Mouse (Mus musculus) heart, adult 2 months (tissue): ENCODE measurements around the gene Stx18.

Source experiments
- CTCF ChIP-seq: fragments of 200-600 bp; IDR thresholded peaks from 2 replicates; pipeline ENCODE4 v1.8.1; 2022; ENCODE audit warnings: antibody characterized with exemption, mild to moderate bottlenecking, moderate library complexity
- EP300 ChIP-seq: fragments of 200-500 bp; IDR thresholded peaks from 2 replicates; pipeline ENCODE4 v1.6.1; 2011; ENCODE audit warnings: low read depth, low read length, control low read depth; ENCODE audit not compliant: insufficient read depth
- POLR2A ChIP-seq: fragments of 200-500 bp; IDR thresholded peaks from 2 replicates; pipeline ENCODE4 v1.6.1; 2011; ENCODE audit warnings: mild to moderate bottlenecking, low read depth, low read length, control low read depth; ENCODE audit not compliant: insufficient read depth

GRCm38 (mm10) chr5:38063339-38063738 is 24.8 kb downstream of the Stx18 start:
- TF ChIP-seq CTCF: no peak
- TF ChIP-seq POLR2A: no peak
- TF ChIP-seq EP300: no peak
